Mouse (Mus musculus) kidney, postnatal 25 days (tissue): ENCODE data around the gene Zfp69.
A peak's percentile ranks its signal among the peaks of the same experiment; 100 is the strongest.

Experiments used
- DNase-seq, 2 experiments: peaks; one replicate each; pipeline ENCODE4 v3.0.0; 2021; ENCODE audit warnings: mixed read lengths in 2 of 2

Gene Zfp69

GRCm38 (mm10) chr4:120951428-120951973 is at the start of gene Zfp69:
Zfp69 (minus strand) TSS chr4:120951699.
- peak; percentile 93 to 96 for DNase-seq

GRCm38 (mm10) chr4:121001042-121001441 is 49.5 kb upstream of the Zfp69 start:
- no peak for DNase-seq

- DNase-seq = peak in 1 of 2 experiments; percentile 47
These were observed 44.4 kb upstream of the Zfp69 start for GRCm38 (mm10) chr4:120995911-120996310.

- no peak for DNase-seq
These were observed 41.5 kb upstream of the Zfp69 start for GRCm38 (mm10) chr4:120993025-120993424.

- no peak for DNase-seq
These were observed 40.8 kb upstream of the Zfp69 start for GRCm38 (mm10) chr4:120992284-120992683.

GRCm38 (mm10) chr4:120987319-120987718 is 35.8 kb upstream of the Zfp69 start:
- DNase-seq = no peak

GRCm38 (mm10) chr4:120986446-120986845 is 34.9 kb upstream of the Zfp69 start:
- DNase-seq = peak in 1 of 2 experiments; percentile 19

GRCm38 (mm10) chr4:120978221-120978620 is 26.7 kb upstream of the Zfp69 start:
- DNase-seq = no peak

GRCm38 (mm10) chr4:120975428-120975734 is 23.9 kb upstream of the Zfp69 start:
- DNase-seq = no peak

- peak; percentile 51 to 77 for DNase-seq
These were observed 23.4 kb upstream of the Zfp69 start for GRCm38 (mm10) chr4:120974711-120975427.

- DNase-seq = no peak
These were observed 20.3 kb upstream of the Zfp69 start for GRCm38 (mm10) chr4:120971842-120972241.

- DNase-seq = peak; percentile 58 to 62
These were observed 18.1 kb upstream of the Zfp69 start for GRCm38 (mm10) chr4:120969382-120970146.

- DNase-seq = no peak
These were observed 17.0 kb upstream of the Zfp69 start for GRCm38 (mm10) chr4:120968486-120968885.

- DNase-seq = no peak
These were observed 4.1 kb upstream of the Zfp69 start for GRCm38 (mm10) chr4:120955586-120955985.

- no peak for DNase-seq
These were observed 2.2 kb upstream of the Zfp69 start for GRCm38 (mm10) chr4:120953667-120954066.

GRCm38 (mm10) chr4:120953038-120953437 is 1.5 kb upstream of the Zfp69 start:
- DNase-seq = no peak

- no peak for DNase-seq
These were observed 664 bp upstream of the Zfp69 start for GRCm38 (mm10) chr4:120952163-120952562.

- DNase-seq = peak in 1 of 2 experiments; percentile 4
These were observed 604 bp downstream of the Zfp69 start for GRCm38 (mm10) chr4:120950763-120951427.

- DNase-seq = peak; percentile 72
These were observed 2.6 kb downstream of the Zfp69 start for GRCm38 (mm10) chr4:120948938-120949337.

GRCm38 (mm10) chr4:120935006-120935405 is 16.5 kb downstream of the Zfp69 start:
- peak in 1 of 2 experiments; percentile 31 for DNase-seq

- no peak for DNase-seq
These were observed 20.8 kb downstream of the Zfp69 start for GRCm38 (mm10) chr4:120930736-120931135.

GRCm38 (mm10) chr4:120928686-120929085 is 22.8 kb downstream of the Zfp69 start:
- peak in 1 of 2 experiments; percentile 29 for DNase-seq

GRCm38 (mm10) chr4:120925386-120925785 is 26.1 kb downstream of the Zfp69 start:
- peak; percentile 54 to 77 for DNase-seq
